Mouse (Mus musculus): ENCODE measurements at regions not wholly inside any gene's neighbourhood (a gene's known extent, or its start where the extent isn't known, plus 50 kb on each side); places are given as distances from the start of the nearest gene placed in this dataset.

DNA sequence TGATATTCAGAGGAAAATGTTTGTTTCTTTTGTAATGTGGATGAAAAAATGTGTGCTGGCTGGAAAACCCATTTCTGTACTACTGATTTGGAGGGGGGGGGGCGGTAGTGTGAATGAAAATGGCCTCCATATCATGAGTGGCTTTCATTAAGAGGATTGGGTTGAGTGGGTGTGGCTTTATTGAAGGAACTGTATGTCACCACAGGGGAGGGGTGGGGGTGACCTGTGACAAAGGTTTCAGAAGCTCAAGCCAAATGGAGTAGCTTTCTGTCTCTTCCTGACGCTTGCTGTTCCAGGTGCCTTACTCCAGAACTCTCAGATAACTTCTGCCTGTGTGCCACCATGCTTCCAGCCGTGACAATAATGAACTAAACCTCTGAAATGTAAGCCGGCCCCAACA, 242.0 kb upstream of the Gm765 start:
- TF ChIP-seq CTCF (IDR thresholded peaks at IDR 0.05; ENCODE audit: insufficient read depth, low read depth, low read length) = no peak
- TF ChIP-seq POLR2A (IDR thresholded peaks at IDR 0.05; ENCODE audit: insufficient read depth, low read depth, low read length) = no peak
